Mouse (Mus musculus): ENCODE measurements around the gene 1110032F04Rik.

DNA sequence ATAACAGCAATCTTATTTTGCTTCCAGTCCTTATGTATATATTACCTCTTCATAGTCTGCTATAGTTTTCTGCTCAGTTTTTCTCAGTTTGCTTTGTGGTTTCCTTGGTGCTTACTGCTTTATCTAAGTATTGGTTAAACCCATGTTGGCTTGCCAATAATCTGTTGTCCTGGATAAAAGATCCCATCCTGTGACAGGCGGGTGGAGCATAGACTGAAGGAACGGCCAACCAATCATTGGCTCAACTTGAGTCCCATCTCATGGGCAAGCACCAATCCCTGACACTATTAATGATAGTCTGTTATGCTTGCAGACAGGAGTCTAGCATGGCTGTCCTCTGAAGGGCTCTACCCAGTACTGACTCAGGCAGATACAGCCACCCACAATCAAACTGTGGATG, 4.7 kb downstream of the 1110032F04Rik start:
- TF ChIP-seq CTCF (IDR thresholded peaks at IDR 0.05; ENCODE audit: low read depth) (no peak), EP300 (IDR thresholded peaks at IDR 0.05; ENCODE audit: low read depth) (no peak)

All from liver, embryonic 14.5 days (tissue).